Mouse (Mus musculus): Measurements from ENCODE around the gene Cacna1a. TPM values are rescaled to one million over a fixed set of nuclear protein-coding genes. Genes with fewer than 3 reads are reported as not detected.

Gene Cacna1a
- total and polyA plus RNA-seq, 2 experiments from 2014 or later: 15.4 to 134 TPM

DNA sequence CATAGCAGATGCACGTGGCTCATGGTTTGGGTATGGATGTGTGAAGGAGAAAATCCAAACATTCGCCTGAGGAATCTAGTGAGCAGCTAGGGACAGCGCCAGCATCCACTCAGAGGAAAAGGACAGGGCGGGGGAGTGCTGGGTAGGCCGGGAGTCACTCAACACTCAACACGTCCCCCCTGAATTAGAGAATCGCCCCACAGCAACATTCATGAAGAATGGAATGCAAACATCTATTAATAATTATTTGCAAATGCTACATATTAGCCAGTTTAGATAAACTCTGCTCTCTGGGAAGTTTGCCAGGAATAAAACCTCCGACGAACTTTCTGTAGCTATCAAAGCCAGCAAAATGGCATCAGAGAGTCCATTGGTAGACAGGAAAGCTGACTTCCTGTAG, 533 bp downstream of the Cacna1a start:
- WGBS: 72% methylated on average over 9 of the region's 9 CpGs
- Histone ChIP-seq H3K27me3 (ENCODE audit: insufficient read depth, low read length) (no peaks in the 10 kb centered on the region), H3K27ac (ENCODE audit: low read depth, low read length) (no peak overlapping the region), H3K9ac (replicated peaks; ENCODE audit: low read length, poor library complexity, severe bottlenecking) (no peak overlapping the region), H3K4me3 (ENCODE audit: low read depth, low read length) (no peak overlapping the region), H3K36me3 (ENCODE audit: insufficient read depth, low read length) (no peaks in the 10 kb centered on the region), H3K4me1 (ENCODE audit: insufficient read depth, low read length) (no peaks in the 10 kb centered on the region), H3K4me2 (ENCODE audit: low read depth, low read length, poor library complexity, severe bottlenecking) (no peak overlapping the region), H3K9me3 (ENCODE audit: low read length) (no peaks in the 10 kb centered on the region)
- no peak for TF ChIP-seq CTCF (IDR thresholded peaks at IDR 0.05)
- ATAC-seq (ENCODE audit: low FRiP score) (no peak), DNase-seq (ENCODE audit: low spot score) (no peak)

- H3K4me2 ChIP-seq (ENCODE audit: low read depth, low read length, poor library complexity, severe bottlenecking): no peak overlapping the region
- no peak for ATAC-seq (ENCODE audit: low FRiP score)
- no peak overlapping the region for H3K27ac ChIP-seq (ENCODE audit: low read depth, low read length)
- WGBS: 88% methylated on average over 3 of the region's 3 CpGs
- no peaks in the 10 kb centered on the region for H3K4me1 ChIP-seq (ENCODE audit: insufficient read depth, low read length)
- no peaks in the 10 kb centered on the region for H3K9me3 ChIP-seq (ENCODE audit: low read length)
- no peak for DNase-seq (ENCODE audit: low spot score)
- no peak overlapping the region for H3K4me3 ChIP-seq (ENCODE audit: low read depth, low read length)
- H3K9ac ChIP-seq (replicated peaks; ENCODE audit: low read length, poor library complexity, severe bottlenecking): no peak overlapping the region
- no peaks in the 10 kb centered on the region for H3K36me3 ChIP-seq (ENCODE audit: insufficient read depth, low read length)
- no peak for TF ChIP-seq CTCF (IDR thresholded peaks at IDR 0.05)
- H3K27me3 ChIP-seq (ENCODE audit: insufficient read depth, low read length): no peaks in the 10 kb centered on the region
Measured at GRCm38 (mm10) chr8:84389173-84389572, 933 bp downstream of the Cacna1a start.

DNA sequence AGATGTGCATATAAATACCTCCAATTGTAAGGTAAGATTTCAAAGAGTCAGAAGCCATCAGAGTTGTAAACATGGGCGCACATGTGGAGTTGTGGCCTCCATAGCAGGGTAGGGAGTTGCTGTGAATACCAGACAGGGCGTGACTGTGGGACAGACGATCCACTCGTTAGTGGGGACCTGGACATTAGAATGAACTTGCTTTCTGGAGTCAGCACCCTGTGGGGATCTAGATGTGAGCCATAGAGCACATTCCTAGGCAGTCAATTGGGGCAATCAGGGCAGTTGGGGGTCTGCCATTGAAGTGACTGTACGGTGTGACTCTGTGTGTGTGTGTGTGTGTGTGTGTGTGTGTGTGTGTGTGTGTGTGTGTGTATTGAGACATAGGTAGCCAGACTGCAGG, 3.4 kb downstream of the Cacna1a start:
- no peak for ATAC-seq (ENCODE audit: low FRiP score)
- H3K4me1 ChIP-seq (ENCODE audit: insufficient read depth, low read length): no peaks in the 10 kb centered on the region
- no peak for TF ChIP-seq CTCF (IDR thresholded peaks at IDR 0.05)

DNA sequence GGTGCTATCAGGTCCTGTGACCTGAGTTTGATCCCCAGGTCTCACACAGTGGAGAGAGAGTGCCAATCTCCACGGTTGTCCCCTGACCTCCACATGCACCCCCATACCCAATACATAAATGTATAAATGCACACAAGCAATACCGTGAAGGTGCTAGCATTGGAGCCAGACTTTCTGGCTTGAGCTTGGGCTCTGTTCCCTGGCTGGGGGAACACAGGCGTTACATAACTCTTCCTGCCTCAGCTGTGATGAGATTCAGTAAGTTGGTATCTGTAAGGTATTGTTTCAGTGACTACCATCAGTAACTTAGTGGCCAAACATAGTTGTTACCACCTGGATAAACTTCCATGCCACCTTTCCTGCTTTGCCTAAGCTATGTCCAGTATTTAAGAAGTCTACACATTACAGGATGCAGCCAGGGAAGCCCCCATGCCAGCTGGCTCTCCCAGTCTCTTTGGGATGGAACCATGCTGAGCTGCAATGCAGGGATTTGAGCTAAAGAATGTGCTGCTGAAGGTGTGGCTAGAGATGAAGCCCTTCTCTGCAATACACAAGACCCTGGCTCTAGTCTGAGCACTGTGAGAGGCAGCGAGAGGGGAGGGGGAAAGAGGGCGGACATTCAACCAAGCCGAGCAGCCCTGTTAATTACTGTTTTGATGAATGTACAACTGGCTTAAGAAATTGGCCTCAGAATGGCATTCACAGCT, 7.7 kb downstream of the Cacna1a start:
- 73% methylated on average over 6 of the region's 6 CpGs for WGBS
- no peaks in the 10 kb centered on the region for H3K36me3 ChIP-seq (ENCODE audit: insufficient read depth, low read length)
- no peak overlapping the region for H3K9ac ChIP-seq (replicated peaks; ENCODE audit: low read length, poor library complexity, severe bottlenecking)
- no peak for ATAC-seq (ENCODE audit: low FRiP score)
- H3K4me2 ChIP-seq (ENCODE audit: low read depth, low read length, poor library complexity, severe bottlenecking): no peak overlapping the region
- H3K27ac ChIP-seq (ENCODE audit: low read depth, low read length): no peak overlapping the region
- H3K4me1 ChIP-seq (ENCODE audit: insufficient read depth, low read length): no peaks in the 10 kb centered on the region
- no peaks in the 10 kb centered on the region for H3K27me3 ChIP-seq (ENCODE audit: insufficient read depth, low read length)
- TF ChIP-seq CTCF (IDR thresholded peaks at IDR 0.05): no peak
- DNase-seq (ENCODE audit: low spot score): no peak
- H3K4me3 ChIP-seq (ENCODE audit: low read depth, low read length): no peak overlapping the region
- no peaks in the 10 kb centered on the region for H3K9me3 ChIP-seq (ENCODE audit: low read length)

More for the DNA sequence above, 3.4 kb downstream of the Cacna1a start:
- Histone ChIP-seq H3K4me3 (ENCODE audit: low read depth, low read length) (no peak overlapping the region), H3K27me3 (ENCODE audit: insufficient read depth, low read length) (no peaks in the 10 kb centered on the region), H3K9ac (replicated peaks; ENCODE audit: low read length, poor library complexity, severe bottlenecking) (no peak overlapping the region), H3K36me3 (ENCODE audit: insufficient read depth, low read length) (no peaks in the 10 kb centered on the region), H3K4me2 (ENCODE audit: low read depth, low read length, poor library complexity, severe bottlenecking) (no peak overlapping the region), H3K27ac (ENCODE audit: low read depth, low read length) (no peak overlapping the region), H3K9me3 (ENCODE audit: low read length) (no peaks in the 10 kb centered on the region)
- DNase-seq (ENCODE audit: low spot score): no peak
- 92% methylated on average over 5 of the region's 5 CpGs for WGBS

GRCm38 (mm10) chr8:84413886-84414851, 25.9 kb downstream of the Cacna1a start:
- no peaks in the 10 kb centered on the region for H3K27me3 ChIP-seq (ENCODE audit: insufficient read depth, low read length)
- ATAC-seq (ENCODE audit: low FRiP score): peak; percentile 62
- no peaks in the 10 kb centered on the region for H3K9me3 ChIP-seq (ENCODE audit: low read length)
- peaks cover 2% of the 10 kb centered on the region; the same call in 1 of the 2 replicates for H3K36me3 ChIP-seq (ENCODE audit: insufficient read depth, low read length)
- peak overlapping the region; percentile 74 for H3K9ac ChIP-seq (replicated peaks; ENCODE audit: low read length, poor library complexity, severe bottlenecking)
- peak overlapping the region; percentile 77 for H3K27ac ChIP-seq (ENCODE audit: low read depth, low read length)
- H3K4me1 ChIP-seq (ENCODE audit: insufficient read depth, low read length): peaks cover 19% of the 10 kb centered on the region
- TF ChIP-seq CTCF (IDR thresholded peaks at IDR 0.05): no peak
- H3K4me3 ChIP-seq (ENCODE audit: low read depth, low read length): peak overlapping the region; percentile 82
- peak overlapping the region; percentile 69 for H3K4me2 ChIP-seq (ENCODE audit: low read depth, low read length, poor library complexity, severe bottlenecking)
- WGBS: 3% methylated on average over 69 of the region's 72 CpGs
- DNase-seq (ENCODE audit: low spot score): peak; percentile 72

GRCm38 (mm10) chr8:84414918-84415317, 26.7 kb downstream of the Cacna1a start:
- Histone ChIP-seq H3K4me2 (ENCODE audit: low read depth, low read length, poor library complexity, severe bottlenecking) (peak overlapping the region; percentile 69), H3K4me3 (ENCODE audit: low read depth, low read length) (peak overlapping the region; percentile 82), H3K9ac (replicated peaks; ENCODE audit: low read length, poor library complexity, severe bottlenecking) (peak overlapping the region; percentile 74), H3K36me3 (ENCODE audit: insufficient read depth, low read length) (peaks cover 2% of the 10 kb centered on the region; the same call in 1 of the 2 replicates), H3K27ac (ENCODE audit: low read depth, low read length) (peak overlapping the region; percentile 84), H3K27me3 (ENCODE audit: insufficient read depth, low read length) (no peaks in the 10 kb centered on the region), H3K9me3 (ENCODE audit: low read length) (no peaks in the 10 kb centered on the region), H3K4me1 (ENCODE audit: insufficient read depth, low read length) (peaks cover 19% of the 10 kb centered on the region)
- no peak for TF ChIP-seq CTCF (IDR thresholded peaks at IDR 0.05)
- peak; percentile 36 for DNase-seq (ENCODE audit: low spot score)
- 0% methylated on average over 20 of the region's 20 CpGs for WGBS
- no peak for ATAC-seq (ENCODE audit: low FRiP score)
